Mouse (Mus musculus) liver, embryonic 15.5 days (tissue): Measurements from ENCODE around the gene Sez6l. TPM values are rescaled to one million over a fixed set of nuclear protein-coding genes. Genes with fewer than 3 reads are reported as not detected.

Experiments used
- ATAC-seq: fragments of 200-750 bp; cut with Nextera tagmentation; 2 replicates; pipeline ENCODE4 v1.8.0; 2017; ENCODE audit warnings: moderate number of reproducible peaks, mild to moderate bottlenecking, moderate library complexity; ENCODE audit not compliant: insufficient read depth
- H3K27ac ChIP-seq: fragments of 300-500 bp; sonication (generic); replicated peaks from 2 replicates; pipeline ENCODE4 v1.5.1; 2015; ENCODE audit warnings: mild to moderate bottlenecking, inconsistent platforms
- H3K27me3 ChIP-seq: fragments of 300-500 bp; sonication (generic); 2 replicates; pipeline ENCODE4 v1.6.1; 2015; ENCODE audit warnings: mild to moderate bottlenecking, inconsistent platforms
- H3K36me3 ChIP-seq: fragments of 300-500 bp; sonication (generic); replicated peaks from 2 replicates; pipeline ENCODE4 v1.6.1; 2015; ENCODE audit warnings: moderate library complexity, mild to moderate bottlenecking, inconsistent platforms
- H3K4me1 ChIP-seq: fragments of 300-500 bp; sonication (generic); replicated peaks from 2 replicates; pipeline ENCODE4 v1.6.1; 2015; ENCODE audit warnings: inconsistent platforms
- H3K4me2 ChIP-seq: fragments of 300-500 bp; sonication (generic); 2 replicates; pipeline ENCODE4 v1.6.1; 2015; ENCODE audit warnings: moderate library complexity, mild to moderate bottlenecking, inconsistent platforms
- H3K4me3 ChIP-seq: fragments of 300-500 bp; sonication (generic); replicated peaks from 2 replicates; pipeline ENCODE4 v1.5.1; 2015; ENCODE audit warnings: mild to moderate bottlenecking, inconsistent platforms
- H3K9ac ChIP-seq: fragments of 300-500 bp; sonication (generic); 2 replicates; pipeline ENCODE4 v1.6.1; 2015; ENCODE audit warnings: moderate library complexity, mild to moderate bottlenecking, inconsistent platforms
- H3K9me3 ChIP-seq: fragments of 300-500 bp; sonication (generic); replicated peaks from 2 replicates; pipeline ENCODE4 v1.6.1; 2016; ENCODE audit warnings: inconsistent platforms
- WGBS: fragments of 180-500 bp; shearing (Covaris S2); methylation state at CpG from one replicate; pipeline ENCODE4 v1.1.7; 2015; ENCODE audit warnings: mixed read lengths; ENCODE audit not compliant: insufficient replicate concordance; 5-methylcytosine and 5-hydroxymethylcytosine counted together
- polyA plus RNA-seq: library from polyadenylated mRNA; unstranded; fragments of >200 nt; fragmentation: Nextera tagmentation; extraction: Ambion mirVana; gene quantifications from 2 replicates; pipeline ENCODE4 v1.2.1, GENCODE M21; 2015

Gene Sez6l
- polyA plus RNA-seq, 1 experiment from 2014 or later: 0.07 TPM

DNA sequence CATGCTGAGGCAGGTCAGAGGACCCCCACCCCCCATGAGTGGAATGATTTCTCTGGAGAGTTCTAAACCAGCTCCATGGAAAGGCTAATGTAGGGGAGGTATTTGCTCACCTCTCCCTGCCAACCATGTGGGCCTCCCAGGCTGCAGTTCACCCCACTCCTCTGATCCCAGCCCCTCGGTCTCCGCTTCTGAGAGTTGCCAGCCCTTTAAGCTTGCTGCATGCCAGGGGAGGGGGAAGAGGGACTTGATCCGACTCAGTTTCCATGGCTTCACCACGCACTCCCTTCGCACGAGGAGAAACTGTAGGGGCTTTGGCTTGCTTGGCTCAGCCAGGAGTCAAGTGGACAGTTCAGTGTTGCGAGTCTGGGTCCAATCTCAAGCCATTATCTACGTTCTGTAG, 45.9 kb downstream of the Sez6l start:
- Histone ChIP-seq H3K36me3 (no peaks in the 10 kb centered on the region), H3K9ac (no peak overlapping the region), H3K4me3 (no peak overlapping the region), H3K9me3 (no peaks in the 10 kb centered on the region; the same call in 1 of the 2 replicates), H3K27ac (no peak overlapping the region), H3K27me3 (no peaks in the 10 kb centered on the region), H3K4me1 (no peaks in the 10 kb centered on the region), H3K4me2 (no peak overlapping the region)
- no peak for ATAC-seq
- WGBS: 60% methylated on average over 8 of the region's 8 CpGs

DNA sequence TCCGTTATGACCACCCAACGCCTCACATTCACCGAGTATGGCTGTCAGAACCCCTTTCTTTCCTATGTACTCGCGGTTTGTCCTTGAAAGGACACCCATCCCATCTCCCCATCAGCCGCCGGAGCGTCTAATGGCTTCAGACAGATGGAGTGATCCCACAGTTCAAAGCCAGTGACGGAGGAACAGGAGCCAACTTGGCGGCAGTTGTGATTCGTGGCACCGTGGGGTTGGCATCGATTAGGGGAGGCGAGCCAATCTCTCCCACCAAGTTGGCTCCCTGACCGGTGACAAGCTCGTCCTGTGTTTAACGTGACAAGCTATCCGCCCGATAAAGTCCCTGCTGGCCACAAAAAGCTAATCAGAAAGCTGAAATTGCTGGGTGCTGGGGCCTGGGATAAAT, 50.0 kb downstream of the Sez6l start:
- Histone ChIP-seq H3K36me3 (no peaks in the 10 kb centered on the region), H3K27ac (no peak overlapping the region), H3K4me1 (no peaks in the 10 kb centered on the region), H3K9ac (no peak overlapping the region), H3K9me3 (no peaks in the 10 kb centered on the region), H3K27me3 (peaks cover 4% of the 10 kb centered on the region), H3K4me2 (no peak overlapping the region), H3K4me3 (no peak overlapping the region)
- no peak for ATAC-seq
- 68% methylated on average over 19 of the region's 19 CpGs for WGBS

DNA sequence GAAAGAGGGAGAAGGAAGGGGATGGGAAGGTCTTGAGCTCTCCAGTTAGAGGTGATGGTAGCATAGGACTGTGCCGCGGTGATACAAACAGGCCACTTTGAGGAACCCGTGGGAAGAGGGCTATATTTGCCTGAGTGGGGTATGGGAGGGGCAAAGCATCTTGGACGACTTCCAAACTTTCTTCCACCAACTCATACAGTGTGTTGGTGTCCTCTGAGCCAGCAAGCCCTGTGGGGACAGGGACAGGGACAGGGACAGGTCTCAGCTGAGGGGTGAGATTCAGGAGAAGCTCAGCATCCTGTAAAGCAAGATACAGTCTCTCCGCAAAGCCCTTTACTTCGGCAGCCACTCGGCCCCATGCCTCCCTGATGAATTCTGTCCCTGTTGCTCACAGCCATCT, 50.5 kb downstream of the Sez6l start:
- Histone ChIP-seq H3K4me3 (no peak overlapping the region), H3K36me3 (no peaks in the 10 kb centered on the region), H3K27ac (no peak overlapping the region), H3K9ac (no peak overlapping the region), H3K4me1 (no peaks in the 10 kb centered on the region), H3K9me3 (no peaks in the 10 kb centered on the region), H3K27me3 (peaks cover 8% of the 10 kb centered on the region), H3K4me2 (no peak overlapping the region)
- WGBS: 60% methylated on average over 7 of the region's 7 CpGs
- ATAC-seq: no peak

DNA sequence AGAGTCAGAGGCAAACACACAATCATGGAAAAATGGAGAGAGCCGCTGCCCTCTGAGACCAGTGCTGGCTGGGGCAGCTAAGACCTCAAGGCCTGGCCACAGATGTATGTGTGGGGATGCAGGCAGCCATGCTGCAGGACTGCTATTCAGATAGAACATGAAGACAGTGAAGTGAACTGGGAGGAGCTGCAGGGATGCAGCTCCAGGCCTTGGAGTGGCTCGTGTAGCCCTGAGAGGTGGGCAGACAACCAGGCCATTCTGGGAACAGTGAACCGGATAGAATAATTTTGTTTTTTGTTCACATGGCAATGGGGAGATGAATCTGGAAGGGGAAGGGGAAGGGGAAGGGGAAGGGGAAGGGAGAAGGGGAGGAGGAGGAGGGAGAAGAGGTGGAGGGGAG, 51.0 kb downstream of the Sez6l start:
- Histone ChIP-seq H3K4me3 (no peak overlapping the region), H3K27ac (no peak overlapping the region), H3K27me3 (peaks cover 13% of the 10 kb centered on the region), H3K9me3 (no peaks in the 10 kb centered on the region), H3K4me2 (no peak overlapping the region), H3K9ac (no peak overlapping the region), H3K36me3 (no peaks in the 10 kb centered on the region), H3K4me1 (no peaks in the 10 kb centered on the region)
- WGBS: 55% methylated on average over 3 of the region's 3 CpGs
- no peak for ATAC-seq

DNA sequence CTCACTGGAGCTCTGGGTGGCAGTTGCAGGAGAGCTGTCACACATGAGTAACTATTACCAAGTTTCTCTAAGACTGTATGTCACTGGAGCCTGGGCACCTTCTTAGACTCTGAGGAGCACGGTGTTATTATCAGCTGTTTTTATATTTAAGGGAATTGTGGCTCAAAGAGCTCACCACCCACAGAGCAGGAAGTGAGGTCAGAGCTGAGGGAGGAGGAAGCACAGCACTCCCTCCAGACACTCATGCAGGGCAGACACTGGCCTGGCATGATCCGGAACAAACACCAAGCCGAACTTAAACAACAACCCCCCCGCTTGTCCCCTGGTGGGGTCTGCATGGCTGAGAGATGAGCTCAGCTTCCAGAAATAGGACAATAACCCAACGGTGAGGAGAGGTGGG, 51.7 kb downstream of the Sez6l start:
- peaks cover 19% of the 10 kb centered on the region for H3K27me3 ChIP-seq
- H3K4me2 ChIP-seq: no peak overlapping the region
- H3K36me3 ChIP-seq: no peaks in the 10 kb centered on the region
- no peak overlapping the region for H3K4me3 ChIP-seq
- 37% methylated on average over 5 of the region's 5 CpGs for WGBS
- ATAC-seq: no peak
- no peak overlapping the region for H3K27ac ChIP-seq
- H3K9me3 ChIP-seq: no peaks in the 10 kb centered on the region
- H3K9ac ChIP-seq: no peak overlapping the region
- H3K4me1 ChIP-seq: no peaks in the 10 kb centered on the region

DNA sequence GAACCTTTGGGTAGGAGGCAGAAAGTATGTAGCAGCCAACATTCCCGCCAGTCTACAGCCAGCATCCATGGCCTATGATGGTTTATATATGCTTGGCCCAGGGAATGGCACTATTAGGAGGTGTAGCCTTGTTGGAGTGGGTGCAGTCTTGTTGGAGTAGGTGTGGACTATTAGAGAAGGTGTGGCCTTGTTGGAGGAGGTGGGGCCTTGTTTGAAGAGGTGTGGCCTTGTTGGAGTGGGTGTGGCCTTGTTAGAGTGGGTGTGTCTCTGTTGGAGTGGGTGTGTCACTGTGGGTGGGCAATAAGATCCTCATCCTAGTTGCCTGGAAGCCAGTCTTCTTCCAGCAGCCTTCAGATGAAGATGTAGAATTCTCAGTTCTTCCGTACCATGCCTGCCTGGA, 53.2 kb downstream of the Sez6l start:
- H3K9ac ChIP-seq: no peak overlapping the region
- ATAC-seq: no peak
- H3K4me3 ChIP-seq: no peak overlapping the region
- no peaks in the 10 kb centered on the region for H3K9me3 ChIP-seq
- no peak overlapping the region for H3K27ac ChIP-seq
- no peaks in the 10 kb centered on the region for H3K36me3 ChIP-seq
- H3K4me1 ChIP-seq: no peaks in the 10 kb centered on the region
- no peak overlapping the region for H3K4me2 ChIP-seq
- 69% methylated on average over 2 of the region's 2 CpGs for WGBS
- peaks cover 22% of the 10 kb centered on the region for H3K27me3 ChIP-seq

DNA sequence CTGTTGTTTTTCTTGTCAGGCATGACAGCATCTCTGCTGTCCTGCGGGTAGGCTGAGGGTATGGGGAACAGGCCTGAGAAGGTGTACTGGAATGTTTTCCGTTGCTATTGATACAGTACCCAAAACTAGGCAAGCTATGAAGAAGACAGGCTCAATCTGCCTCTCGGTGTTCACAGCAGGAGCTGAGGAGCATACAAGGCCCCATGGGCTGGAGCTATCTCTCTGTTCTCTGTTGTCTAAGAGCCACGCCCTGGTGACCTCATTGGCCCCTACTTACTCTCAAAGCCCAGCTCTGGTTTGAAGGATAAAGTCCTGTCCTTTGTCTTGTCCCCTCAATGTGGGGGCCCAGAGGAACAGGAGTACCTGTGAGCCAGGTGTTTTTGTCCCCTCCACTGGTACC, 53.7 kb downstream of the Sez6l start:
- Histone ChIP-seq H3K27ac (no peak overlapping the region), H3K36me3 (no peaks in the 10 kb centered on the region), H3K9ac (no peak overlapping the region), H3K9me3 (no peaks in the 10 kb centered on the region), H3K4me3 (no peak overlapping the region), H3K4me2 (no peak overlapping the region), H3K4me1 (no peaks in the 10 kb centered on the region), H3K27me3 (peaks cover 22% of the 10 kb centered on the region)
- WGBS: 61% methylated on average over 4 of the region's 4 CpGs
- ATAC-seq: no peak

DNA sequence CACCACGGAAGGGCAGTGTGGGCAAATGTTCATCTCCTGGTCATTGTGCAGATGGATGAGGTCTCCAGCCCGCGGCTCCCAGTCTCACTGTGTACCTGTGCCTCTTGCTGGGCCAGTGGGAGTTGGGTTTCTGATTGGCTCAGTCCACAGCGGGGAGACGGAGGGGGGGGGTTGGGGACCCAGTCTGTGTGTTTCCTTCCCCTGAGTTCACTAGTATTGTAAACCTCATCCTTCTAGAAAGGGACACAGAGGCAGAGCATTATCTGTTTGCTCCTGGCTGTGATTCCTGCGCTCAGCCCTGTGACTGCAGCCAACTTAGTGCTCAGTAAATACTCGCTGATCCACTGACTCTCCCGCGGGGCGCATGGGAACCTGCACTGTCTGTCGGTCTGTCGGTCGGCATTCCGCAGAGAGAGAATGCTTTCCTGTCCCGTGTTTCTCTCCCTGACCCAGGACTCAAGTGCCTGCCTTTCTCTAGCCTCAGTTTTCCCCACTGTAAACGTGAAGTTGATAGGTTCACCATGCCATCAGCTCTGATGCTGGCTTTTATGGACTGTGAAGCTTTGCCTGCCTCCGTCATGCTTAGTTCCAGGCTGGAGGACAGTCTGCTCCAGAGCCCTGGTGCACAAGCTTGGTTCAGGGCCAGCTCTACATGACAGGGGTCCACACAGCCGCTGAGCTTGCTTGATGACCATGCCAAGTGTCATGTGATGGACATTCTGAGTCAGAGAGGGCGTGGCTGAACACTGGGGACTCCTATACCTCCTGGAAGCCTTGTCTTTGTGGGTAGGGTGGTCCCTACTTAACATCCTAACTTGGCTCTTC, 55.1 kb downstream of the Sez6l start:
- Histone ChIP-seq H3K9me3 (no peaks in the 10 kb centered on the region), H3K27me3 (peaks cover 22% of the 10 kb centered on the region), H3K9ac (no peak overlapping the region), H3K27ac (no peak overlapping the region), H3K4me1 (no peaks in the 10 kb centered on the region), H3K36me3 (no peaks in the 10 kb centered on the region), H3K4me3 (no peak overlapping the region), H3K4me2 (no peak overlapping the region)
- 14% methylated on average over 19 of the region's 19 CpGs for WGBS
- no peak for ATAC-seq

DNA sequence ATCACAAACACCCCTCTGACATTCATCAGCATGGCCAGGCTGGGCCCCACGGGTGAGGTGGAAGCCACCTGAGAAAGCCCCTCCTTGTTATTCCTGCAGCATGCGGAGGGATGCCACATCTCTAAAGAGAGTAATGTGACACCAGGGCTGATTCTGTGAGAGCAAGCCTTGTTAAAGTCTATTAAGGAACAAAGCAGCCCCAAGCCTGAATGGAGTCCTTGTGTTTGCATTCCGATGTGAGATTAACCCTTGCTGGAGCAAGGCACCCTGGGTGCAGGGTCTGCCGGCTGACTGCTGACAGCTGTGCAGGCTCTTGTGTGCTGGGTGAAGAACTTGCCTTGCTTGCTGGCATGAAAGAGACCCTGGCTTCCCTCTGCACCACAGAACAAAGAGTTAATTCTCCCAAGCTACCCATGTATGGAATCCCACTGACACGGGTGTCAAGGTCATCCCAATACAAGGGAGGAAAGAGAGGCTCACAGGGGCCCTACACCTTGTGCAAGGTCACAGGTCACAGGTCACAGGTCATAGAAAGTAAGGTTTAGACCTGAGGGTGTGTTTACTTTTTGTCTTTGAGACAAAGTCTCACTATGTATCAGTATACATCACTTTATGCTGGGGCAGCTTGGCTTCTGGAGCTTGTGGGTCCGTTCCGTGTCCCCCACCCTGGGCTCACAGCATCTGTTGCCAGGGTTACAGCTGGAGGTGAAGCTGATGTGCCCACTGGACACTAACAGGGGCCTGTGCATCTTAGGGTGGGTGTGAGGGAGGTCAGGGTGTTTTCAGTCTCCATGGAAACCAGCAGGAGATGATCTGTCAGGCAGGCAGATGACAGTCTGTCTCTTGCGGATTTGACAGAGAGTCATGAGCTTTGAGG, 55.9 kb downstream of the Sez6l start:
- peaks cover 22% of the 10 kb centered on the region for H3K27me3 ChIP-seq
- H3K9me3 ChIP-seq: no peaks in the 10 kb centered on the region
- WGBS: 18% methylated on average over 8 of the region's 8 CpGs
- no peak for ATAC-seq
- no peaks in the 10 kb centered on the region for H3K36me3 ChIP-seq
- H3K4me2 ChIP-seq: no peak overlapping the region
- H3K4me1 ChIP-seq: no peaks in the 10 kb centered on the region
- H3K9ac ChIP-seq: no peak overlapping the region
- H3K27ac ChIP-seq: no peak overlapping the region
- H3K4me3 ChIP-seq: no peak overlapping the region

DNA sequence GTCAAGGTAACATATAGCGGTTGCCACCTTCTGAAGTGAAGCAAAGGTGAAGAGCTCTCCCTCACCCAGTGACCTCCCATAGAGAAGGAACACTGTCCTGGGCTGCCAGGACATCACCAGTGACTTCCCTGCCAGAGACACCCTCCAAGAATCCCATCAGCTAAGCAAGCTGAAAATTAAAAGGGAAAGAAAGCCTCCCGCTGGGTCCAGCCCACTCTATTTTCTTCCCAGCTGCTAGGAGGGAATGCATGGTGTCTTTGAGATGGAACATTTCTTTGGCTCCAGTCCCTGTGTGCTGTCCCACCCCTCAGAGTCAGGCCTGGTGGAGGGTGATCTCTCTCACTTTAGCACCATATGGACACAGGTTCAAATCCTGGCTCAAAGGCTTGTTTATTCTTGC, 58.2 kb downstream of the Sez6l start:
- WGBS: 75% methylated on average over 2 of the region's 2 CpGs
- no peak for ATAC-seq
- no peaks in the 10 kb centered on the region for H3K4me1 ChIP-seq

DNA sequence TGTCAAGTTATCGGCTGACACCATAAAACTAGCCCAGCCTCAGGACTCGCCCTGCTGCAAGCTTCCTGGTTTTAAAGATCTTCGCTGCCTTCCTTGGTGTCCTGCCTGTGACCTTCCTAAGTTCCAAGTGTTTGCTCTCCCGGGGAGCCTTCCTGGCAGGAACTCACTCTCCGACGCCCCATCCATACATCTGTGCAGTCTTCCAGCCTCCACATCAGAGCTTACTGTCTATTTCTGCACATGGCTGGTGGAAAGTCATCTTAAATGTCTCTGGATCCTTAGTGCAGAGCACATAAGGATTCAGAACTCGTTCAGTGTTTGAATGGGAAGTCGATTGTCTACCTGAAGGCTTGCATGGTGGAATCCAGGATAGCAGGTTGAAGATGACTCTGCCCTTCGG, 59.5 kb downstream of the Sez6l start:
- ATAC-seq: no peak
- WGBS: 60% methylated on average over 9 of the region's 9 CpGs
- Histone ChIP-seq H3K27ac (no peak overlapping the region), H3K4me3 (no peak overlapping the region), H3K27me3 (peaks cover 22% of the 10 kb centered on the region), H3K4me1 (no peaks in the 10 kb centered on the region), H3K9ac (no peak overlapping the region), H3K36me3 (no peaks in the 10 kb centered on the region), H3K9me3 (no peaks in the 10 kb centered on the region), H3K4me2 (no peak overlapping the region)

More for the DNA sequence above, 58.2 kb downstream of the Sez6l start:
- H3K27me3 ChIP-seq: peaks cover 22% of the 10 kb centered on the region
- no peak overlapping the region for H3K9ac ChIP-seq
- H3K4me2 ChIP-seq: no peak overlapping the region
- H3K4me3 ChIP-seq: no peak overlapping the region
- H3K9me3 ChIP-seq: no peaks in the 10 kb centered on the region
- no peaks in the 10 kb centered on the region for H3K36me3 ChIP-seq
- H3K27ac ChIP-seq: no peak overlapping the region
